Mouse (Mus musculus): Measurements from ENCODE around the gene Adk.

GRCm38 (mm10) chr14:21484199-21484598, 431.8 kb downstream of the Adk start:
- no peak for TF ChIP-seq CTCF (IDR thresholded peaks at IDR 0.05; ENCODE audit: control insufficient read depth, insufficient read depth, insufficient read length)
- TF ChIP-seq MAX (IDR thresholded peaks at IDR 0.05), result no peak
- TF ChIP-seq USF1 (IDR thresholded peaks at IDR 0.05; ENCODE audit: low read depth), result no peak
- no peak for TF ChIP-seq CEBPB (IDR thresholded peaks at IDR 0.05; ENCODE audit: low read depth)
- TF ChIP-seq MYOD1 (IDR thresholded peaks at IDR 0.05; ENCODE audit: control insufficient read depth, insufficient read length, low read depth), result no peak
- TF ChIP-seq FOSL1 (IDR thresholded peaks at IDR 0.05; ENCODE audit: insufficient read depth, low read length, poor library complexity, severe bottlenecking), result no peak
